Mouse (Mus musculus): ENCODE data around the gene Cldn15. TPM values are rescaled to one million over a fixed set of nuclear protein-coding genes. Genes with fewer than 3 reads are reported as not detected.

Cldn15 gene
- total and polyA plus RNA-seq, 3 experiments: 7.3 to 13.3 (median 8.7) TPM

- Histone ChIP-seq H3K36me3 (ENCODE audit: control insufficient read depth, insufficient read depth, low read length) (no peaks in the 10 kb centered on the region), H3K79me2 (replicated peaks; ENCODE audit: control insufficient read depth, insufficient read depth, low read length) (no peaks in the 10 kb centered on the region; the same call in 1 of the 2 replicates), H3K4me3 (peak overlapping the region; percentile 69), H3K27ac (peak overlapping the region; percentile 97), H3K27me3 (ENCODE audit: control insufficient read depth, insufficient read depth, low read length) (no peaks in the 10 kb centered on the region), H3K9ac (ENCODE audit: low read depth, low read length) (peak overlapping the region; percentile 71), H3K4me1 (ENCODE audit: control insufficient read depth, insufficient read depth, low read length) (no peaks in the 10 kb centered on the region)
- WGBS: under 1% methylated on average over 67 of the region's 67 CpGs
- intact Hi-C loops (cut with DNase I): loop anchor here (5.0 to 10.0 kb wide), 2 partner anchors 350 to 797 kb away; partner anchors contain the start of genes Mepce and Zcwpw1
- TF ChIP-seq POLR2A (IDR thresholded peaks at IDR 0.05; ENCODE audit: insufficient read depth, low read depth, low read length): peak; percentile 78
- no peak for TF ChIP-seq CTCF (IDR thresholded peaks at IDR 0.05)
- peak; percentile 90 for DNase-seq
Observed at GRCm38 (mm10) chr5:136987138-136987933, 20.9 kb downstream of the Cldn15 start.

GRCm38 (mm10) chr5:136987934-136988271, 21.5 kb downstream of the Cldn15 start, which contains the start of gene Znhit1:
Znhit1 (minus strand) TSS chr5:136988021.
- Histone ChIP-seq H3K27me3 (ENCODE audit: control insufficient read depth, insufficient read depth, low read length) (no peaks in the 10 kb centered on the region), H3K79me2 (replicated peaks; ENCODE audit: control insufficient read depth, insufficient read depth, low read length) (no peaks in the 10 kb centered on the region; the same call in 1 of the 2 replicates), H3K4me3 (peak within 1 kb of the TSS; percentile 69), H3K27ac (peak within 1 kb of the TSS; percentile 97), H3K4me1 (ENCODE audit: control insufficient read depth, insufficient read depth, low read length) (no peaks in the 10 kb centered on the region), H3K9ac (ENCODE audit: low read depth, low read length) (peak within 1 kb of the TSS; percentile 71), H3K36me3 (ENCODE audit: control insufficient read depth, insufficient read depth, low read length) (no peaks in the 10 kb centered on the region)
- DNase-seq: peak; percentile 17 to 28
- 9% methylated on average over 12 of the region's 12 CpGs for WGBS
- TF ChIP-seq CTCF (IDR thresholded peaks at IDR 0.05) (no peak), EP300 (IDR thresholded peaks at IDR 0.05; ENCODE audit: insufficient read depth, low read depth, low read length) (no peak), POLR2A (IDR thresholded peaks at IDR 0.05; ENCODE audit: insufficient read depth, low read depth, low read length) (no peak)
- intact Hi-C loops (cut with DNase I): loop anchor here (5.0 to 10.0 kb wide), 2 partner anchors 349 to 797 kb away; partner anchors contain the start of genes Mepce and Zcwpw1

- Histone ChIP-seq H3K36me3 (ENCODE audit: control insufficient read depth, insufficient read depth, low read length) (no peaks in the 10 kb centered on the region), H3K9ac (ENCODE audit: low read depth, low read length) (no peak overlapping the region), H3K4me1 (ENCODE audit: control insufficient read depth, insufficient read depth, low read length) (no peaks in the 10 kb centered on the region), H3K79me2 (replicated peaks; ENCODE audit: control insufficient read depth, insufficient read depth, low read length) (no peaks in the 10 kb centered on the region; the same call in 1 of the 2 replicates), H3K27ac (no peak overlapping the region), H3K27me3 (ENCODE audit: control insufficient read depth, insufficient read depth, low read length) (no peaks in the 10 kb centered on the region), H3K4me3 (no peak overlapping the region)
- intact Hi-C loops (cut with DNase I): loop anchor here (5.0 to 10.0 kb wide), 2 partner anchors 349 to 796 kb away; partner anchors contain the start of genes Mepce and Zcwpw1
- WGBS: 61% methylated on average over 7 of the region's 7 CpGs
- DNase-seq: peak; percentile 48 to 58
- TF ChIP-seq CTCF (IDR thresholded peaks at IDR 0.05) (no peak), POLR2A (IDR thresholded peaks at IDR 0.05; ENCODE audit: insufficient read depth, low read depth, low read length) (no peak), EP300 (IDR thresholded peaks at IDR 0.05; ENCODE audit: insufficient read depth, low read depth, low read length) (no peak)
Observed at GRCm38 (mm10) chr5:136988420-136988819, 22.0 kb downstream of the Cldn15 start.

- WGBS: 69% methylated on average over 6 of the region's 6 CpGs
- Histone ChIP-seq H3K27ac (no peak overlapping the region), H3K79me2 (replicated peaks; ENCODE audit: control insufficient read depth, insufficient read depth, low read length) (no peaks in the 10 kb centered on the region; the same call in 1 of the 2 replicates), H3K4me3 (no peak overlapping the region), H3K36me3 (ENCODE audit: control insufficient read depth, insufficient read depth, low read length) (no peaks in the 10 kb centered on the region), H3K4me1 (ENCODE audit: control insufficient read depth, insufficient read depth, low read length) (no peaks in the 10 kb centered on the region), H3K9ac (ENCODE audit: low read depth, low read length) (no peak overlapping the region), H3K27me3 (ENCODE audit: control insufficient read depth, insufficient read depth, low read length) (no peaks in the 10 kb centered on the region)
- intact Hi-C loops (cut with DNase I): loop anchor here (5.0 to 10.0 kb wide), 2 partner anchors 348 to 795 kb away; partner anchors contain the start of genes Mepce and Zcwpw1
- DNase-seq: peak in 1 of 2 experiments; percentile 34
- TF ChIP-seq CTCF (IDR thresholded peaks at IDR 0.05) (no peak), POLR2A (IDR thresholded peaks at IDR 0.05; ENCODE audit: insufficient read depth, low read depth, low read length) (no peak), EP300 (IDR thresholded peaks at IDR 0.05; ENCODE audit: insufficient read depth, low read depth, low read length) (no peak)
Observed at GRCm38 (mm10) chr5:136989801-136990200, 23.4 kb downstream of the Cldn15 start.

- Histone ChIP-seq H3K79me2 (replicated peaks; ENCODE audit: control insufficient read depth, insufficient read depth, low read length) (no peaks in the 10 kb centered on the region), H3K9ac (ENCODE audit: low read depth, low read length) (no peak overlapping the region), H3K27me3 (ENCODE audit: control insufficient read depth, insufficient read depth, low read length) (no peaks in the 10 kb centered on the region), H3K36me3 (ENCODE audit: control insufficient read depth, insufficient read depth, low read length) (no peaks in the 10 kb centered on the region), H3K4me3 (no peak overlapping the region), H3K4me1 (ENCODE audit: control insufficient read depth, insufficient read depth, low read length) (no peaks in the 10 kb centered on the region), H3K27ac (no peak overlapping the region)
- 66% methylated on average over 5 of the region's 5 CpGs for WGBS
- DNase-seq: no peak
- TF ChIP-seq EP300 (IDR thresholded peaks at IDR 0.05; ENCODE audit: insufficient read depth, low read depth, low read length) (no peak), POLR2A (IDR thresholded peaks at IDR 0.05; ENCODE audit: insufficient read depth, low read depth, low read length) (no peak), CTCF (IDR thresholded peaks at IDR 0.05) (no peak)
- intact Hi-C loops (cut with DNase I): no loop called here
Observed at GRCm38 (mm10) chr5:136999449-136999848, 33.0 kb downstream of the Cldn15 start.

GRCm38 (mm10) chr5:137000612-137001011, 34.2 kb downstream of the Cldn15 start:
- intact Hi-C loops (cut with DNase I): no loop called here

More at GRCm38 (mm10) chr5:137000612-137001011, 34.2 kb downstream of the Cldn15 start:
- TF ChIP-seq POLR2A (IDR thresholded peaks at IDR 0.05; ENCODE audit: insufficient read depth, low read depth, low read length) (no peak), CTCF (IDR thresholded peaks at IDR 0.05) (no peak), EP300 (IDR thresholded peaks at IDR 0.05; ENCODE audit: insufficient read depth, low read depth, low read length) (no peak)
- Histone ChIP-seq H3K27me3 (ENCODE audit: control insufficient read depth, insufficient read depth, low read length) (no peaks in the 10 kb centered on the region), H3K79me2 (replicated peaks; ENCODE audit: control insufficient read depth, insufficient read depth, low read length) (no peaks in the 10 kb centered on the region), H3K4me1 (ENCODE audit: control insufficient read depth, insufficient read depth, low read length) (no peaks in the 10 kb centered on the region), H3K4me3 (no peak overlapping the region), H3K9ac (ENCODE audit: low read depth, low read length) (no peak overlapping the region), H3K36me3 (ENCODE audit: control insufficient read depth, insufficient read depth, low read length) (no peaks in the 10 kb centered on the region), H3K27ac (no peak overlapping the region)
- 86% methylated on average over 2 of the region's 2 CpGs for WGBS
- DNase-seq: no peak

All from heart, adult 2 months (tissue).